Mouse (Mus musculus) E14TG2a.4 (cell line): ENCODE measurements around the gene Htra3.

Experiments used
- H3K27me3 ChIP-seq: 2 replicates; pipeline ENCODE4 v1.6.1; 2014; ENCODE audit warnings: low read length, control low read depth; ENCODE audit not compliant: insufficient read depth
- H3K36me3 ChIP-seq: 2 replicates; pipeline ENCODE4 v1.6.1; 2014; ENCODE audit warnings: low read length, control low read depth; ENCODE audit not compliant: insufficient read depth
- H3K4me1 ChIP-seq: replicated peaks from 2 replicates; pipeline ENCODE4 v1.6.1; 2014; ENCODE audit warnings: low read depth, low read length, control low read depth
- H3K4me3 ChIP-seq: replicated peaks from 2 replicates; pipeline ENCODE4 v1.5.1; 2014; ENCODE audit warnings: mild to moderate bottlenecking, low read length
- H3K9me3 ChIP-seq: 2 replicates; pipeline ENCODE4 v1.6.1; 2014; ENCODE audit warnings: low read length, control low read depth
- CTCF ChIP-seq: conservative IDR thresholded peaks from 2 replicates; pipeline ENCODE4 v1.5.1; 2014; ENCODE audit warnings: low read length
- NANOG ChIP-seq: IDR thresholded peaks from 2 replicates; pipeline ENCODE4 v1.6.1; 2014; ENCODE audit warnings: borderline replicate concordance, low read length, mixed read lengths
- POU5F1 ChIP-seq: IDR thresholded peaks from 2 replicates; pipeline ENCODE4 v1.6.1; 2014; ENCODE audit warnings: low read length, borderline replicate concordance

Htra3 gene

DNA sequence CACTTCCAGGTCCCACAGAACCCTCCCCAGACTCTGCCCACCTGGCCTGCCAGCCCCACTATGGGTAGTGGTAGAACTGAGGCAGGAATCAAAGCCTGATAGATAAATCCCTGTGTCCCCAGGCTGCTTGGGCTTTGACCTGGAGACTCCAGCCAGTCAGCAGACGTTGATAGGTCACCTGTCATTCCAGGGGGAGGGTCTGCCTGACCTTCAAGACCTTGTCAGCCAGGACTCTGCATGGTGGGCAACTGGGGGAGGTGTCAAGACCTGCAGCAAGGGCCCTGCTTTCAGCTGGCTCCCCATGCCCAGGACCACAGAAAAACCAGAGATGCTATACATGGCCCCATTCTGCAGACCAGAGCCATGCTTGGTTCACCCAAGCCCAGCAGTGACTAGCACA is 7.0 kb downstream of the Htra3 start:
- peaks cover 20% of the 10 kb centered on the region for H3K27me3 ChIP-seq

DNA sequence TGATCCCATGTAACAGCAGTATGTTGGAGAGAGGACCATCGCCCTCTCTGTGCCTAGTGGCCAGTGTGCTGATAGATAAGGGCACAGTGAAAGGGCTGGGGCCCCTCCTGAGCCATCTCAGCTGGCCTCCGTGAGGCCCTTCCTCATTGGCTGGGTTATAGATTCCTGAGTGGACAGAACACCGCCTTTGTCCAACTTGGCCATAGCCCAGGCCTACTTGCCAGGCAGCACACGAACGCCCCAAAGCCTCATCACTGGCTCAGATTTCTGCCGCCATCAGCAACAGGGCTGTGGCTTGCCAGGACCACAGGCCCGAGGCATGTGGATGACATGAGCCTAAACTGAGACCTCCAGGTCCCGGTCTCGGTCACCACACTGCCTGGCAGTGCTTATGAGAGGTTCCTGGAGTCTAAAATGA is 8.1 kb downstream of the Htra3 start:
- no peaks in the 10 kb centered on the region for H3K36me3 ChIP-seq
- H3K27me3 ChIP-seq, result peaks cover 12% of the 10 kb centered on the region
- TF ChIP-seq NANOG, result no peak
- no peak for TF ChIP-seq CTCF
- TF ChIP-seq POU5F1, result no peak
- no peak overlapping the region for H3K4me3 ChIP-seq
- peaks cover 24% of the 10 kb centered on the region for H3K4me1 ChIP-seq
- no peaks in the 10 kb centered on the region for H3K9me3 ChIP-seq

More for the DNA sequence above, 7.0 kb downstream of the Htra3 start:
- Histone ChIP-seq H3K36me3 (no peaks in the 10 kb centered on the region), H3K9me3 (no peaks in the 10 kb centered on the region), H3K4me1 (peaks cover 24% of the 10 kb centered on the region), H3K4me3 (no peak overlapping the region)
- TF ChIP-seq POU5F1, result no peak
- TF ChIP-seq CTCF, result no peak
- TF ChIP-seq NANOG, result no peak

DNA sequence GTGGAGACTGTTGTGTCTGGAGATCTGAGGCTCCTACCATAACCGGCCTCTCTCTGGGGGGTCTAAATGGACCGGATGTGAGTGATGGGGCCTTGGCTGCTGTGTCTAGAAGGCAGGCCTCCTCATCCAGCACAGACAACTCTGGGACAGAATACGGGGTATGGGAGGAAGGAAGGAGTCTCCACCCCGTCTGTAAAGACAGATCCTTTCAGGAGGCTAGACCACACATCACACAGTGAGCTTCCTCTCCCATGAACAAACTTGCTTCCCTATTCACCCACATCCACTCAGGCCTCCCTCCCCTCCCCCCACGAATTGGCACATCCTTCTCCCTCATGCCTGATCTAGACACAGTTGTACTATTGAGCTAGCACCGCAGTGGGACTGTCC is 9.2 kb downstream of the Htra3 start:
- Histone ChIP-seq H3K27me3 (peaks cover 12% of the 10 kb centered on the region), H3K4me1 (peaks cover 24% of the 10 kb centered on the region), H3K36me3 (no peaks in the 10 kb centered on the region), H3K9me3 (no peaks in the 10 kb centered on the region), H3K4me3 (no peak overlapping the region)
- TF ChIP-seq CTCF (no peak), POU5F1 (no peak), NANOG (no peak)

DNA sequence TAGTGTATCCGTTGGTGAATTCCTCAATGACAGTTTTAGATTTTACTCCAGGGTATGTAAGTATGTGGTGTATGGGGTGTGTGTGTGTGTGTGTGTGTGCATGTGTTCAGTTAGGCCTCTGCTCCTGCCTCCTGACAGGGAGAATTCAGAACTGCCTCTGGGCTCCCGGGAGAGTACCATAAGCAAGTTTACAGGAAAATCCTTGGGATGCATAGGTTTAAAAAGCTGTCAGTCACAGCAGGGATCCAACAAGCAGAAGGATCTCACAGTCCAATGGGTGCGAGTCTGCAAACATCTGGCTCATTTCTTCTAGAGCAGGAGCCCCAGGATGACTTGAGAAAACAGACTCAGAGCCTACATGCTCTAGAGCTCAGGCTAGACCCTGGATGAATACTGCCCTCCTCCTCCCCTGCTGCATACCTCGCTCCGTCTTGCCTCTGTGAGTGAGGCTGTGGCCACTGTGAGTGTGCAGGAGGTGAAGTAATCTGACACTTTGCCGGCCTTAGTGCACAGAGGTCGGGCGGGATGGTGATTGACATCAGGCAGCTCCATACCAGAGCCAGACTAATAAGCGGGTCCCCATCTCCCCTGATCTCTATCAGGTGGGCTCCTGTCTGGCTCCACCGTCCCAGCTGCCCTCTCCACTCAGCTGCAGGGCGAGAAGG is 9.7 kb downstream of the Htra3 start:
- H3K4me1 ChIP-seq, result peaks cover 24% of the 10 kb centered on the region
- H3K36me3 ChIP-seq, result no peaks in the 10 kb centered on the region
- H3K9me3 ChIP-seq, result no peaks in the 10 kb centered on the region
- TF ChIP-seq POU5F1, result no peak
- no peak for TF ChIP-seq NANOG
- no peak for TF ChIP-seq CTCF
- no peak overlapping the region for H3K4me3 ChIP-seq
- H3K27me3 ChIP-seq, result peaks cover 10% of the 10 kb centered on the region

DNA sequence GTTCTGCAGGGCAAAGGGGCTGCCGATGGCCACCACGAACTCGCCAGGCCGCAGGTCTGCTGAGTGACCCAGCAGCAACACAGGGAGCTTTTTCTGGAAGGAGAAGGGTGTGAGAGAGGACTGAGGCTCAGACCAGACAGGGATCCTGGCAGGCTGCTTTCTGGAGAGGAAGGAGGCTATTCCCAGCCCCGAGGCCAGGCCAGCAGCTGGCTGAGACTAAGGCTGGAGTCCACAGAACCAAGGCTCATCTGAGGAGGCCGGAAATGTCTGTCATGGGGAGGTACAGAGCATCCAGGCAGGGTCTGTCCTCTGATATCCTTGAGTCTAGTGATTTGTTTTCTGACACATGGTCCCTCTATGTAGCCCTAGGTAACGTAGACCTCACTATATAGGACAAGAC is 13.4 kb downstream of the Htra3 start:
- Histone ChIP-seq H3K27me3 (peaks cover 17% of the 10 kb centered on the region), H3K4me1 (peaks cover 19% of the 10 kb centered on the region), H3K9me3 (no peaks in the 10 kb centered on the region), H3K4me3 (no peak overlapping the region), H3K36me3 (no peaks in the 10 kb centered on the region)
- no peak for TF ChIP-seq POU5F1
- no peak for TF ChIP-seq NANOG
- TF ChIP-seq CTCF, result no peak

DNA sequence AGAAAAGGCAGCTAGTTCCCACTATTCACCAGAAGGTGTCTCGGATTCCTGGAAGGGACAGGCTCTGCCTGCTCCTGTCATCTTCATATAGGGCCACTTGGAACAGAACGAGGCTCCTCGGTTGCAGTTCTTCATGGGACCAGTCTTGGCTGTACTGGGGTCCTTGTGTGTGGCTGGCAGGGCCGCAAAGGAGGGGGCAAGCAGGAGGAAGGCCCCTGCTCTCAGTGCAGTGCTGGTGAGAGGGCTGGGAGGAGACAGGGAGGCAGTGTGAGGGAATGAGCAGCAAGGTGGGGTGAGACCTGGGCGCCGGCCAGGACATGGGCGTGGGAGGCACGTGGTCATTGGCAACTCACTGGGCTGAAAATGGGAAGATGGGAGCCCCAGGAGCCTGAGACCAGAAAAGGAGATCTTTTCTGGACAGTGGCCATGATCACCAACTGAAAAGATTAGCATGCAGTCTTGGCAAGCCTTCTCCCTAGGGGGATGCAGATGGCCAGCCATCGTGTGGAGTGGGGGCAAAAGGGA is 17.5 kb downstream of the Htra3 start:
- no peaks in the 10 kb centered on the region for H3K36me3 ChIP-seq
- H3K4me3 ChIP-seq, result no peak overlapping the region
- H3K27me3 ChIP-seq, result peaks cover 17% of the 10 kb centered on the region; the same call in 1 of the 2 replicates
- H3K4me1 ChIP-seq, result no peaks in the 10 kb centered on the region
- no peaks in the 10 kb centered on the region for H3K9me3 ChIP-seq
- TF ChIP-seq CTCF (no peak), POU5F1 (no peak), NANOG (no peak)

DNA sequence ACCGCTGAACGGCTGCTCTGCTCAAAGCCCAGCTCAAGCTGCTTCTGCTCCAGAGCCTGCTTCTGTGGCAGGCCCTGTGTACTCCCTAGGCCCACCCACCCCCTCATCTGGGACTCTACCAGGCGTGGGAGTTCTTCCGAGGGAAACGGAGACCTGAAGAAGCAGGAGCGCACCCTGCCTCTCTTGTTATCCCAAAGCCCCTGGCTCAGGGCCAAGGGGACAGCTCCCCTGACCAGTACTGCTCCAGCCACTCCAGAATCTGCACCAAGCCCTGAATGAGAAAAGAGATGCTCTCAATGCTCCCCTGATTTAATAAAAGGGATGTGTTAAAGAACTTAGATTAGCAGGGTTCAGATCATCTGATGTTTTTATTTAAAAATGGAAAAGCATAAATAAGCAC is 18.4 kb downstream of the Htra3 start:
- Histone ChIP-seq H3K4me3 (no peak overlapping the region), H3K36me3 (no peaks in the 10 kb centered on the region), H3K9me3 (no peaks in the 10 kb centered on the region), H3K4me1 (no peaks in the 10 kb centered on the region), H3K27me3 (peaks cover 17% of the 10 kb centered on the region; the same call in 1 of the 2 replicates)
- TF ChIP-seq POU5F1 (no peak), CTCF (no peak), NANOG (no peak)

DNA sequence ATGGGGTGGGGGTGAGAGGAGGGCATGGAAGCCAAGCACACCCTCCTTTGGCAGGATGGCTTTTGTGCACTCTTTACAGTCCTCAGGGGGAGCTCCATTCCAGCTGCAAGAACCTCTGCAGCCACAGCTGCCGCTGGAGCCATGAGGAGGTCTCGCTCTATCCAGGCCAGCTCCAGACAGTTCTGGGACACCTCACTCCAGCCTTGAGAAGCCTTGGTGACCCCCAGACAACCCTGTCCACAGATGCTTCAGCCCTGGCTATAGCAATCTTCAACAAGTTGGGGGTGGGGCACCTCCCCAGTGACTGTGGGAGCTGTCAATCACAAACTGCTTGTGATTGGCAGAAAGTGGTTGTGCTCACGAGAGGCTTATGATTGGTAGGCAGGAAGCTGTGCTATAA is 20.1 kb downstream of the Htra3 start:
- TF ChIP-seq NANOG, result no peak
- TF ChIP-seq CTCF, result no peak
- no peak for TF ChIP-seq POU5F1
- Histone ChIP-seq H3K9me3 (no peaks in the 10 kb centered on the region), H3K36me3 (no peaks in the 10 kb centered on the region), H3K4me3 (no peak overlapping the region), H3K27me3 (peaks cover 17% of the 10 kb centered on the region; the same call in 1 of the 2 replicates), H3K4me1 (no peaks in the 10 kb centered on the region)
